Mouse (Mus musculus) heart, adult 2 months (tissue): ENCODE data around the gene Pkhd1.

Experiments used
- CTCF ChIP-seq: fragments of 200-600 bp; IDR thresholded peaks from 2 replicates; pipeline ENCODE4 v1.8.1; 2022; ENCODE audit warnings: antibody characterized with exemption, mild to moderate bottlenecking, moderate library complexity
- EP300 ChIP-seq: fragments of 200-500 bp; IDR thresholded peaks from 2 replicates; pipeline ENCODE4 v1.6.1; 2011; ENCODE audit warnings: low read depth, low read length, control low read depth; ENCODE audit not compliant: insufficient read depth
- POLR2A ChIP-seq: fragments of 200-500 bp; IDR thresholded peaks from 2 replicates; pipeline ENCODE4 v1.6.1; 2011; ENCODE audit warnings: mild to moderate bottlenecking, low read depth, low read length, control low read depth; ENCODE audit not compliant: insufficient read depth

DNA sequence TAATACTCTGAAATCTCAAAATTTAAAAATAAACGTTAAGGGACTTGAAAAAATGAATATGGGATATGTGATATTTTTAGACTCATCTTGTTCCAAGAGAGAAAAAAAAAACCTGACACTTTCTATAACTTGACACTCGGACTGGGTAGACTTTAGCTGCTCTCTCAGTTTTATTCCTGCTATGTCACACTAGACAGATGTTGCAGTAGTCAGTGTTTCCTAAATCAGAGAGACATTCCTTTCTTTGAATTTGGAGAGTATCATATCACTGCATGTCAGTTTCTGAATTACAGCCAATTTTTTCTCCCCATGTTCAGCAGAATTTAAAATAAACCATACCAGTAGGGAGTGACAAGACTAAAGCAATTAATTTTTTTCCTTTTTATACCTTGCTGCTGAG lies 2.7 kb upstream of the Pkhd1 start:
- TF ChIP-seq CTCF (no peak), EP300 (no peak), POLR2A (no peak)
